Mouse (Mus musculus) macrophage (primary cell): ENCODE data around the gene Hist1h2af. TPM values are rescaled to one million over a fixed set of nuclear protein-coding genes. Genes with fewer than 3 reads are reported as not detected.
A peak's percentile ranks its signal among the peaks of the same experiment; 100 is the strongest.
"Not testable (repeated sequence)": the region's sequence is repeated elsewhere in the genome, so short reads cannot be mapped to it uniquely, and the experiment has no call there.

Experiments used
- H3K27ac ChIP-seq: fragments of 350-480 bp; formaldehyde crosslinking; 2 replicates; pipeline ENCODE4 v1.9.0; 2021
- H3K36me3 ChIP-seq: fragments of 350-480 bp; formaldehyde crosslinking; 2 replicates; pipeline ENCODE4 v1.9.0; 2021; ENCODE audit errors: inconsistent target
- H3K4me3 ChIP-seq: fragments of 350-480 bp; formaldehyde crosslinking; 2 replicates; pipeline ENCODE4 v1.9.0; 2021; ENCODE audit errors: inconsistent target
- H3K79me2 ChIP-seq: fragments of 350-480 bp; formaldehyde crosslinking; 2 replicates; pipeline ENCODE4 v1.9.0; 2021; ENCODE audit errors: inconsistent target
- WGBS: methylation state at CpG from one replicate; pipeline ENCODE4 v1.1.7; 2026; ENCODE audit warnings: inconsistent platforms; ENCODE audit not compliant: missing documents; 5-methylcytosine and 5-hydroxymethylcytosine counted together
- polyA plus RNA-seq: library from polyadenylated mRNA; stranded (reverse); fragments of 250-400 nt; gene quantifications from 3 replicates; pipeline ENCODE4 v1.2.4, GENCODE M21; 2018; ENCODE audit warnings: inconsistent platforms
- total RNA-seq, 78 experiments: library from RNA; depleted of rRNA; stranded (reverse); fragments of 250-400 nt; gene quantifications; 1 replicate in 9 of 78; 2 replicates in 24 of 78; 3 replicates in 43 of 78; 4 replicates in 2 of 78; pipeline ENCODE4 v1.2.4; 2018; ENCODE audit warnings: inconsistent platforms in 56 of 78

Hist1h2af gene
- 10 to 100 TPM in 2 of 26 experiments, 1 to 10 TPM in 5, not detected in 19; 3.1 to 25.0 (median 5.3) TPM for total RNA-seq (2018; cell fraction: chromatin; rRNA removed)
- 10 to 100 TPM in 15 of 26 experiments, 1 to 10 TPM in 11; 2.6 to 50.6 (median 16.0) TPM for total RNA-seq (2018; cell fraction: cytosol; rRNA removed)
- total RNA-seq (2018; cell fraction: nucleus; rRNA removed): 10 to 100 TPM in 1 of 26 experiments, 1 to 10 TPM in 14, not detected in 11; 2.4 to 22.9 (median 4.9) TPM
- polyA plus RNA-seq: not detected in 3 replicates

DNA sequence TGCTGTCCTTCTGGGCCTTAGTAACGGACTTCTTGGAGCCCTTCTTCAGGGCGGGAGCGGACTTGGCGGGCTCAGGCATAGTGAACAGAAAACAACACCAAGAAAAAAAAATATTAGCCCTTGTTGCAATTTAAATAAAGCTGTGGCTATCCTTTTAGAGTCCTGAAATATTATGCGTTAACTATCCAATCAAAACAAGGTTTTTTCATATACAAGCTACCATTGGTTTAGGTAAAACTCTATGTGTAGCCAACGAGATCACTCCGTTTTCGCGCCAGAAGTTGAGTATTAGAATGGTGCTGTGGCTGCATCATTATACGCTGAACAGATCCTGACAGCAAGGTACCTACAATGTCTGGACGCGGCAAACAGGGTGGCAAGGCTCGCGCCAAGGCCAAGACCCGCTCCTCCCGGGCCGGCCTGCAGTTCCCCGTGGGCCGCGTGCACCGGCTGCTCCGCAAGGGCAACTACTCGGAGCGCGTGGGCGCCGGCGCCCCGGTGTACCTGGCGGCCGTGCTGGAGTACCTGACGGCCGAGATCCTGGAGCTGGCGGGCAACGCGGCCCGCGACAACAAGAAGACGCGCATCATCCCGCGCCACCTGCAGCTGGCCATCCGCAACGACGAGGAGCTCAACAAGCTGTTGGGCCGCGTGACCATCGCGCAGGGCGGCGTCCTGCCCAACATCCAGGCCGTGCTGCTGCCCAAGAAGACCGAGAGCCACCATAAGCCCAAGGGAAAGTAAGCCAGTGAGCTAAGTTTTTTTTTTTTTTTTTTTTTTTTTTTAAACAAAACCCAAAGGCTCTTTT, at the start of gene Hist1h2af:
TSS of gene Hist1h2af (plus strand) at position 347 of the 808 bp plus-strand sequence.
- not testable (repeated sequence) for H3K36me3 ChIP-seq, H3K79me2 ChIP-seq
- 4% methylated on average over 12 of the region's 53 CpGs for WGBS
- peak within 1 kb of the TSS; percentile 41 for H3K4me3 ChIP-seq
- H3K27ac ChIP-seq: peak within 1 kb of the TSS; percentile 91

DNA sequence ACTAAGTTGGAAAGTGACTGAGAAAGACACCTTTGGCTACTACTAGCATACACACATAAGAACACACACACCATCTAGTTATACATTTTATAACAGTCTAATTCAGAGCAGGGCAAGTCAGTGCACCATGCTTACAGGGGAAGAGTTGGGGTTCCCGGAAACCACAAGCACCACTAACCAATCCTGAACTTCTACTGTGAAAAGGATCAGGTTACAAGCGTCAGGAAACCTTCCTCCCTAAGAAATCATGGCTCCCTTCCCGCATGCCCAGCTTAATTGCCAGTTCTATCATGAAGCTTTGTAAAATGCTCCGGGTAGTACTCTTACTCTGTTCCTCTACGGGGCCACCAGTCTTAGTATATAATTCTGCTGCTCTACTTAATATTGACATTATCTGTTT, 48.4 kb upstream of the Hist1h2af start:
- no peaks in the 10 kb centered on the region for H3K36me3 ChIP-seq
- no peak overlapping the region for H3K4me3 ChIP-seq
- no peak overlapping the region for H3K27ac ChIP-seq
- WGBS: 48% methylated on average over 5 of the region's 5 CpGs
- no peaks in the 10 kb centered on the region for H3K79me2 ChIP-seq

DNA sequence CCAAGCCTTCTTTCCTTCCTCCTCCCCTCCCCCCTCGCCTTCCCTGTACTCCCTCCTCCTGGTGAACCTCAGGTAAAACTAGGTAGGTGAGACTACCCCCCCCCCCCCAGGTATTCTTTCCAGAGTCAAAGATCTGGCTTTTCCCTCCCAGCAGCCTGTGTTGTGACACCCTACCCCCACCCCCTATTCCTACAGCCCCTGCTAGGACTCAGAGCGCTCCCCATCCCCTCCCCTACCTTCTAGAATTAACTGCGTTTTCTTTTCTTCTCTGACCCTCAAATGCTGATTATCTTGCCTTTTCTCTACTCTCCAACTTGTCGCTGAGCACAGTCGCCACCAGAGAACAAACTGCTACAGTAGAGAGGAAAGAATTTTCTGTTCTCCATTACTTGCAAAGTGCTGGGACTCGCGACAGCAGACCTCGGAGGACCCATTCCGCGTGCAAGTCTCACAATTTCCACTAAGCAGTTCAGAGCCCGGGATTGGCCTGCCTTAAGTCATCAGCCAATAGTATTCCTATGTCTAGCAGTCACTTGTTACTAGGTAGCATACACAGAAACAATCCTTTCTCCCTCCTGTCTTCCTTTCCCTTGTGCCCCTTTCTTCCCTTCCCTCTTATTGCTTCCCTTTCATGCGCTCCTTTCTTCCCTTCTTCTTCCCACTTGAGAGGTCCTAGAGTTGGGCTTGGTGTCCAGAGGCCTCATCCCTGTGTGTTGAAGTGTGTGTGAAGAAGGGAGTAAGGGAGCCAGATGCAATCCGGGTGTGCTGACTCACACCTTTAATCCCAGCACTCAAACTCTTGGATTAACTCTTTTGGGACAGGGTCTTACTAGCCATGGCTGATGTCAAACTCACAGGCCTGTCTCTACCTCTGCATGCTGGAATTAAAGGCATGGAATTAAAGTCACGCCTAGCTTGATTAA, 45.0 kb upstream of the Hist1h2af start, which contains the start of gene Btn2a2:
TSS of gene Btn2a2 (minus strand) at position 458 of the 923 bp plus-strand sequence.
- Histone ChIP-seq H3K36me3 (no peaks in the 10 kb centered on the region), H3K4me3 (no peak within 1 kb of the TSS)
- 16% methylated on average over 12 of the region's 14 CpGs for WGBS

DNA sequence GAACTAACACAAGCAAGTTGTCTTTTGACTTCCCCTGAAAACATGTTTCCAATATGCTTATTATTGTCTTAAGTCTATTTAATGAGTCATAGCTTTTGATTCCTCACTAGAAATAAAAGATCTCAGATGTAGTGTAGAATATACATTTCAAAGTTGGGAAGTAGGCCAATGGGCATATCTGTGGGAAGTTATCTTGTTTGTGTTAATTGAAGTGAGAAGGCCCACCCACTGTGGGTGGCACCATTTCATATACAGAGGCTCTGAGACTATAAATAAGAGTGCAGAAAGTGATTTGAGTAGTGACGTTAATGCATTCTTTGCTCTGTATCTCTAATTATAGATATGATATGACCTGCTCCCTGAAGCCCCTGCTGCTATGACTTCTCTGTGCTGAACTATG, 42.8 kb upstream of the Hist1h2af start:
- H3K27ac ChIP-seq: no peak overlapping the region
- 75% methylated on average over 1 of the region's 1 CpGs for WGBS
- H3K4me3 ChIP-seq: no peak overlapping the region
- no peaks in the 10 kb centered on the region for H3K79me2 ChIP-seq
- H3K36me3 ChIP-seq: no peaks in the 10 kb centered on the region

More for the DNA sequence above, 45.0 kb upstream of the Hist1h2af start, which contains the start of gene Btn2a2:
- no peaks in the 10 kb centered on the region for H3K79me2 ChIP-seq
- no peak within 1 kb of the TSS for H3K27ac ChIP-seq

DNA sequence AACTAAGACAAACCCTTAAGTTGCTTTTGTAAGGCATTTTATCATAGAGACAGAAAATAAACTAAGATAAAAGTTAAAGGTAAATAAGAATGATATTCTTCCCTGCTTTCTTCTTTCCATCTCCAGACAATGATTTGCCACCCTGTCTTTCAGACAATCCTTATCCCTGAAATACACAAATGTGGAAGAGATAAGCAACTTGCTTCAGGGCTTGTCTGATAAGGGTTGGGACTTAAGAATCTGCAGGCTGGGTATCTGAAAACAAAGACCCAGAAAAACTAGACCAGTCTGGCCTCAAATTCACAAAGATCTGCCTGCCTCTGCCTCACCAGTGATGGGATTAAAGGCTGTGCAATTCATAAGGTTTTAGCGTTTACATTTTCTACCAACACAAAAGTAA, 42.4 kb upstream of the Hist1h2af start:
- H3K4me3 ChIP-seq: no peak overlapping the region
- no peaks in the 10 kb centered on the region for H3K79me2 ChIP-seq
- no peak overlapping the region for H3K27ac ChIP-seq
- no peaks in the 10 kb centered on the region for H3K36me3 ChIP-seq
- WGBS: 29% methylated on average over 1 of the region's 1 CpGs

DNA sequence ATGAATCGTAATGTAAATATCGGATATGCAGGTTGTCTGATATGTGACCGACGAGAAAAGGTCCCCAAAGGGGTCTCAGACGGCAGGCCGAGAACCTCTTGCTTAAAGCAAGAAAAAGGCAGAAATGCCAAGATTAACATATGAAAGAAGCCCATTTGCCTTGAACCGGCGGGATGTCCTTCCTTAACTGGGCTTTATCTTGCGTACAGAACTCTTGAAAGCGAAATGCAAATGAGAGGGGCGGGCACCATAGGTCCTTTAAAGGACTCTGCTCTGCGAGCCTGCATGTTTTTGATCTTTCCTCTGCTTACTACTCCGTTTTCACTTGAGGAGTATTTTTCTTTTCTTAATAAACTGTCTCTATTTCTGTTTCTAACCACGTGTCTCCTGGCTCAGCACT, 41.7 kb upstream of the Hist1h2af start:
- 0 out of 2 replicates have a peak overlapping the region, but pooled peaks have one; percentile 2 for H3K4me3 ChIP-seq
- H3K27ac ChIP-seq: no peak overlapping the region
- no peaks in the 10 kb centered on the region for H3K79me2 ChIP-seq
- WGBS: 41% methylated on average over 13 of the region's 14 CpGs
- H3K36me3 ChIP-seq: no peaks in the 10 kb centered on the region

DNA sequence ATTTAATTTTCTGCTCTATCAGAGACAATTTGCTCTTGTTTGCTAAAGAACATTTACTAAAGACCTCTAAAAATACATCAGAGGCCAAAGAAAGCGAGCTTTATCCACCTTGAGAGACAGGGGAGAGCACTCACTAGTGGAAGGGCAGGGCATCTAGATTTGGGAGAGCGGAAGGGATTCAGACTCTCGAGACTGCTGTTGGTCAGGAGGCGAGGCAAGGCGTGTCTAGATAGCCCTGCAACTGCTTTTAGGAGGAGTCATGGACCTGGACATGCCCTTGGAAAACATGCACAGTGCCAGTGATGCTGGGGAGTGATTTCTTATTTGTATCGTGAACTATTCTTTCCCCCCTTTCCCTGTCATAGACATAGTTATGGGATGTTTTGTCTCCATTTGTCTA, 38.2 kb upstream of the Hist1h2af start:
- no peak overlapping the region for H3K4me3 ChIP-seq
- 95% methylated on average over 6 of the region's 6 CpGs for WGBS
- no peaks in the 10 kb centered on the region for H3K79me2 ChIP-seq
- H3K27ac ChIP-seq: no peak overlapping the region
- no peaks in the 10 kb centered on the region for H3K36me3 ChIP-seq

DNA sequence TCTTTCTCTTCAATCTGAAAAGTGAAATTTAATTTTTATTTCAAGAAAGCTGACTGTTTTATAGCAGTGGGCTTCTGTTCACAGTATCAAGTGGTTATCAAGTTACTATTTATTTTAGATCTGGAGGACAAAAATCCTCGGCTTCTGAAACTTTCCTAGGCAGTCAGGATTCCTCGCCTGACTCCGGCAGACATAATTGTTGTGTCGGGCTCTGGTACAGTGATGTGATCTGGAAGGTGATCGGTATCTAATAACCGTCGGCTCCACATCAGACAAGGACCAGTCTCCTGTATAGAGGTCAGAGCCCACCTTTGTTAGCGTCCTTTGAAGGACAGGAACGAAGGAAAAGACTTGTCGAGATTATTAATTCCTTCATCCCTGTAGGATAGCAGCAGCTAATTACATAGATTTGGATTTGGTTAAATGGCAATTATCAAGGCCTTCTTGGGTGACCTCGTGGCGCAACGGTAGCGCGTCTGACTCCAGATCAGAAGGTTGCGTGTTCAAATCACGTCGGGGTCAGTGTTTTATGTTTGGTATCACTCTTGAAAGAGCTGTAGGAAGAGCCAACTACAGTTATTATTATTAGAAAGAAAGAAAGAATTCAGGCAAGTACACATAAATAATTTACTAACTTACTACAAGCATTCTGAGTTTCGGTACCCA, 35.9 kb upstream of the Hist1h2af start:
- Histone ChIP-seq H3K4me3 (no peak overlapping the region), H3K27ac (no peak overlapping the region), H3K79me2 (no peaks in the 10 kb centered on the region), H3K36me3 (no peaks in the 10 kb centered on the region)
- 74% methylated on average over 19 of the region's 19 CpGs for WGBS

DNA sequence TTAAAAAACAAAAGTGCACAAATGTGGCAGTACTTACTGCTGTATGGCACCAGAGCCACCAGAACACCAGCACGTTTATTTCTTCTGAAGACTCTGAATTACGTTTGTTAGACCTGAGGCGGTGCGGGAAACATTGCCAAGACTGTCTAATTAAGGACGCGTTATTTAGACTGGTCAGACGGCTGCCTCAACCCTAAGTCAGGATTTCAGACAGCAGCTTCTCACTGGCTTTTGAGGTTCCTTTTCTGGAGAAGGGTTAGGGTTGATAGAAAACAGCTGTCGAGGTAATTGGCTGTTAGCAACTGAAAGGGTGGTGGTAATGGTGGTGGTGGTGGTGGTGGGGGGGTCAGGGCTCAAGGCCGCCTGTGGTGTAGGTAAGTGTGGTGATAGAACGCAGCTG, 35.1 kb upstream of the Hist1h2af start:
- no peak overlapping the region for H3K4me3 ChIP-seq
- no peaks in the 10 kb centered on the region for H3K36me3 ChIP-seq
- 55% methylated on average over 10 of the region's 10 CpGs for WGBS
- no peaks in the 10 kb centered on the region for H3K79me2 ChIP-seq
- no peak overlapping the region for H3K27ac ChIP-seq

DNA sequence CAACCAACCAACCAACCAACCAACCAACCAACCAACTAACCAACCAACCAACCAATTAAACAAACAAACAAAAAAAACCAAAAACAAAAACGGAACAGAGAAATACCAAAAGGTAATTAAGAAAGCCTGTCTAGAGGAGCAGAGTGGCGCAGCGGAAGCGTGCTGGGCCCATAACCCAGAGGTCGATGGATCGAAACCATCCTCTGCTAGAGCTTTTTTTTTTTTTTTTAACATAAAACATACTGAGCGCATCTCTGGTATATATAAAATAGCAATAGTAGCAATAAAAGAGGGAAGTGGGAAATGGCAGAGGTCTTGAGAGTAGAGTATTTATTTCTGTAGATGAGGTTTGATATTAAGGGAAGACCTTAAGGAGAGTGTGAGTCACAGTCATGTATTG, 33.8 kb upstream of the Hist1h2af start:
- 77% methylated on average over 7 of the region's 7 CpGs for WGBS
- H3K79me2 ChIP-seq: no peaks in the 10 kb centered on the region
- H3K27ac ChIP-seq: no peak overlapping the region
- H3K36me3 ChIP-seq: no peaks in the 10 kb centered on the region
- no peak overlapping the region for H3K4me3 ChIP-seq

DNA sequence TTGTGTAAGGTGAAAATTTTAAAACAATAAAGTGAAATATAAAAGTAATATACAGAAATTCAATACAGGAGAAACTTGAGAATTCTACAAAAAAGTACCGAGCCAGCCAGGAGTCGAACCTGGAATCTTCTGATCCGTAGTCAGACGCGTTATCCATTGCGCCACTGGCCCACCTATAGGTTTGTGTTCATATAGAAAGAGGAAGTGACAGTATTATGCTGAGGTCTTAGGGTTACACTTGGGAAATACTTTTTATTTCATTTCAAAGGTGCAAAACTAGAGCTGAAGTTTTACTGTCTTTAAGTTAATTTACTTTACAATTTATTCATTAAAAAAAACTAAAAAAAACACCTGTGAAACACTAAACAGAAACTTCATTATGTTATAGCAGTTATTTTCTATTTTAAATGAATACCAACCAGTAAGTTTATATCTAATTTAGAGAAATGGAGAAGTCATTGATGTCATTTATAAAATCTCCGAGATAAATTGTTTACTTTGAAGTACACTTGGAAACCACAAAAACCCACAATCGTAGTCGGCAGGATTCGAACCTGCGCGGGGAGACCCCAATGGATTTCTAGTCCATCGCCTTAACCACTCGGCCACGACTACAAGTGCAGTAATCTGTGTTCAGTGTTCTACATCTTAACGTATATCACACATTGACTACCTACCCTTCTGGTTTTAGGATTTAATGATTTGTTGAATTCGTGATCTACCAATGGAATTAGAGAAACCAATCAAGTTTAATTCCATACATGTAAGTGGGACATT, 33.1 kb upstream of the Hist1h2af start:
- H3K27ac ChIP-seq: no peak overlapping the region
- H3K36me3 ChIP-seq: no peaks in the 10 kb centered on the region
- 20% methylated on average over 17 of the region's 17 CpGs for WGBS
- no peaks in the 10 kb centered on the region for H3K79me2 ChIP-seq
- H3K4me3 ChIP-seq: no peak overlapping the region

DNA sequence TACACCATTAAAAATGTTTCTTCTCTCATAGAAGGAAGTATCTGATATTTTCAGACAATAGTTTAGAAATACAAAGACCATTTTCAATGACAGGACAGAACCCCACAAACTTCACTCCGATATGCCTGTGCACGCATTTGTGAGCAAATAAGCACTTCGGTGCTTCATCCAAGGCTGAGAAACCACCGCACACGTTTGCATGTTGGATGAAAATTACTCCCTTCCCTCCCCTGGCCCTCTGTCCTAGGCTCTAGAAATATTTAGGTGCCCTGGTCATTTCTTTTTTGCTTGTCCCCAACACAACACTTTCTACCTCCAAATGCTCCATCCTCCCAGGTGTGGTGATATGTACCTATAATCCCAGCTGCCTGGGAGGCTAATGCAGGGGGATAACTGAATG, 32.2 kb upstream of the Hist1h2af start:
- no peak overlapping the region for H3K4me3 ChIP-seq
- no peaks in the 10 kb centered on the region for H3K79me2 ChIP-seq
- 64% methylated on average over 5 of the region's 5 CpGs for WGBS
- no peak overlapping the region for H3K27ac ChIP-seq
- H3K36me3 ChIP-seq: no peaks in the 10 kb centered on the region

DNA sequence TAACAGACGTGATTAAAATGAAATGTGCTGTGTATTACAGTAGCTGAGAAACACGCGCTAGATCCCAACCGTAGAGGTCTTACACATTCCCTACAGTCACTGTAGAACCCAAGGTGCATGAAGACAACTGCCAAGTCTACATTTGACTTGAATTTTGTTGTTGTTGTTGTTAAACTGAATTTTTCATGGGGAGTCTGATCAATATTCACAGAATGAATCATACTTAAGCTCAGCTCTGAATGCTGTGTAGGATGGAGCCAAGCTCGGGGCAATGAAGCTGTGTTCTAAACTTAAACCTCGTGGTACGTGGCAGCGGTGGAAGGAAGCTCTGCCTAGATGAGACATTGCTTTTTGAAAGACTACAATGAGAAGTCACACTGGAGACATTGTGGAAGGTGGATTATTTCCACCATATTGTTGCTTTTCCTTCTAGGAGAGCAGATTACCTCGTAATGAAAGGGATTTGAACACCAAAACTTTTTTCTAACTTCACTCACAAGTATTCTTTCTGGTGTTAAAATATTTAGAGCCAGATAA, 31.6 kb upstream of the Hist1h2af start:
- 83% methylated on average over 9 of the region's 9 CpGs for WGBS

More for the DNA sequence above, 31.6 kb upstream of the Hist1h2af start:
- Histone ChIP-seq H3K27ac (no peak overlapping the region), H3K4me3 (no peak overlapping the region), H3K79me2 (no peaks in the 10 kb centered on the region), H3K36me3 (no peaks in the 10 kb centered on the region)
